Mouse (Mus musculus) right cerebral cortex, postnatal 4 days (tissue): Measurements from ENCODE around the gene Klhl2.
A peak's percentile ranks its signal among the peaks of the same experiment; 100 is the strongest.

Experiments used
- DNase-seq: peaks from one replicate; pipeline ENCODE4 v3.0.0-alpha.2; 2022

Gene Klhl2

DNA sequence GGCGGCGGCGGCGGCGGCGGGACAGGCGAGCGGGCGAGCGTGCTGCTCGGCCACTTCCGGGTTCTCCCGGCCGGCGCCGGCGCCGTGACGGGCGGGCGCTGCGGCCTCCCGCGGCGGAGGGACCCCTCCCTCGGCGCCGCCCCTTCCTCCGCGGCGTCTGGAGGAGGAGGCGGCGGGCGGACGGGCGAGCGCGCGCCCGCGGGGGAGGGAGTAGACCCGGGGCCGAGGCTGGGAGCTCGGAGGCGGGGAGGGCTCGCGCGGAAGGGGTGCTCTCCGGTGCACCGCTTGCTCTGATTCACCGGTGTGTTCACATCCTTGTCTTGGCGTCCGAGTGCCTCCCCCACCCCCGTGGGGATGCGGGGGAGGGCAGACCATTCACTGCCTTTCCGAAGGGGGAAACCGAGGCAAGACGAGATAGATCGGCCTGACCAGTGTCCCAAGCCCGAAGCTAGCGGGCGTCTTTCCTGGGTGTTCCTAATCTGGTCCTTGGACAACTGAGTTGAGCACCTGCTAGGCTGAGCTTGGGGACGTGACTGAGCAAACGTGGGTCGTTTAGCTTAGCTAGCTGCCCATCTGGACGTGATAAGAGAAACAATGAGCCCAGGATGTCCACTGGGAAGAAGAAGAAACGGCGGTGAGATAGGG lies at the start of gene Klhl2:
Klhl2 (minus strand) TSS at position 121 of the 645 bp plus-strand sequence.
- peak; percentile 77 for DNase-seq

DNA sequence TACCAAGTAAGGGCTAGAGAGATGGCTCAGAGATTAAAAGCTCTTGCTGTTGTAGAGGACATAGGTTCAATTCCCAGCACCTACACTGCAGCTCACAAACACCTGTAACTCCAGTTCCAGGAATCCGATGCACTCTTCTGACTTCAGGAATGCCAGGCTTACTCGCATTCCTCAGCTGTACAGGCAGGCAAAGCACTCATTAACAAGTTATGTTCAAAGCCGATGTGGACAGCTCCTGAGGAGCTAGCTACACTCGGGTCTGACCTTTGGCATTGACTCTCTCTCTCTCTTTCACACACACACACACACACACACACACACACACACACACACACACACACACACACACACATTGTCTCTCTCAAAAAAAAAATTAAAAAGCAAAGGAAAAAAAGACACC lies 48.9 kb upstream of the Klhl2 start:
- DNase-seq, result no peak

DNA sequence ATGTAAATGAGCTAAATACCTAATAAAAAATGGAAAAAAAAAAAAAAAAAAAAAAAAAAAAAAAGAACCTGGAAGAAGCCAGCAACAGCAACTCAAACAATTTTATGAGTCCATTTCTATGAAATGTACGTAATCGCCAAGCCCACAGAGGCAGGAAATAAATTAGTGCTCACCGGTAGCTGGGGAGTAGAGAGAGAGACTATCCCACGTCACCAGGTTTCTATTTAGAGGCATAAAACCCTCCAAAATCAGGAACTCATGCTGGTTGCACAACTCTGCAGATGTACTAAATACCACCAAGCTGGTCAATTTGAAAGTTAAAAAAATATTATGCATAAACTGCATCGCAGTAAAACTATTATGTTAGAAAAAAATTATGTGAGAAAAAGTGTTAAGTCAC lies 46.9 kb upstream of the Klhl2 start:
- DNase-seq, result no peak

DNA sequence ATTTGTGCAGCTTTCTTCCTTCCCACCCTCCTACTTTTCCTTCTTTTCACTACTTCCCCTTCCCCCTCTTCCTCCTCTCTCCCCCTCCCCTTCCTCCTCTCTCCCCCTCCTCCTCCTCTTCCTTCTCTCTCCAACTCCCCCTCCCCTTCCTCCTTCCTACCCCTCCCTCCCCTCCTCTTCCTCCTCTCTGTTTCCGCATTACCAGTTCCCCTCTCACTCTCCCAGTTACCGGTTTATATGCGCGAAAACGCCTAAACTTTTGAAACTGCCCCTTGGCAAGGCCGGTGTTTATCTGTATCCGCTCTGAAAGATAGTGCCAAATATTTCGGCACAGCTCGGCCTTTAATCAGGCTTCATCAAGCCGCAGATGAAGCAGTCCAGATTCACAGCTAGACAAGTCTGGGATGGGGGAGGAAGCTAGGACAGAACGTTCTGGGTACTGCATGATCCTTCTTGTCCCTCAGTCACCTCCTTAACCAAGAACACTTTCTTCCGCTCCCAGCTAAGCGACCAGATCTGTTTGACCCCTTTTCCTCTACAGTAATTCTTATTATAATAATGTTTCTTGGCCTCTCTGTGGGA lies 30.9 kb upstream of the Klhl2 start:
- DNase-seq, result no peak

DNA sequence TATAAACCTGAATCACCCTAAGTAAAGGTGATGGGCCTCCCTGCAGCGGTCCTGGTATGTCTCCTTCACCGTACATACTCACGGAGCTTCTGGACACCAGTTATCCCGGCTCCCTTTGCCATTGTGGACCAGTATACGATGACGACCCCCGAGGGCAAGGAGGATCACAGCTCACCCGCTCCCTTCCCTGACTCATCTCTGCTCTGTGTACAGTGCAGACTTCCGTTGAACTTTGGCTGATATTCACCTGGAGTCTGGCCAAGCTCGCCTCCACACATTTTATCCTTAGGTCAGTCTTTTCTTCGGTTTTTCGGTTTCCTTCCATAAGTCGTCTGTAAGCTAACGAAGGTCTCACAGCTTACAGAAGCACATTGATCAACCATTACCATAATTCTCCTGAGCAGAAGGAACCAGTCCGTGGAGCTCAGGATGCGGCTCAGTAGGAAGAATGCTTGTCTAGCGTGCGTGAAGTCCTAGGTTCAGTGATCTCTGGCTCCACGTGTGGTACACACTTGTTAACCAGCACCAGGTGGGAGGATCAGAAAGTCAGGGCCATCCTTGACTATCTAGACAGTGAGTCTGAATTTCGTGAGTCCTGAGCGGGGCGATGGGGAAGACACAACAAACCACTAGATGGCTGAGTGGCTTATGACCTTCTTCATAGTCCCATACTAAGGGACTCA lies 28.0 kb upstream of the Klhl2 start:
- no peak for DNase-seq

DNA sequence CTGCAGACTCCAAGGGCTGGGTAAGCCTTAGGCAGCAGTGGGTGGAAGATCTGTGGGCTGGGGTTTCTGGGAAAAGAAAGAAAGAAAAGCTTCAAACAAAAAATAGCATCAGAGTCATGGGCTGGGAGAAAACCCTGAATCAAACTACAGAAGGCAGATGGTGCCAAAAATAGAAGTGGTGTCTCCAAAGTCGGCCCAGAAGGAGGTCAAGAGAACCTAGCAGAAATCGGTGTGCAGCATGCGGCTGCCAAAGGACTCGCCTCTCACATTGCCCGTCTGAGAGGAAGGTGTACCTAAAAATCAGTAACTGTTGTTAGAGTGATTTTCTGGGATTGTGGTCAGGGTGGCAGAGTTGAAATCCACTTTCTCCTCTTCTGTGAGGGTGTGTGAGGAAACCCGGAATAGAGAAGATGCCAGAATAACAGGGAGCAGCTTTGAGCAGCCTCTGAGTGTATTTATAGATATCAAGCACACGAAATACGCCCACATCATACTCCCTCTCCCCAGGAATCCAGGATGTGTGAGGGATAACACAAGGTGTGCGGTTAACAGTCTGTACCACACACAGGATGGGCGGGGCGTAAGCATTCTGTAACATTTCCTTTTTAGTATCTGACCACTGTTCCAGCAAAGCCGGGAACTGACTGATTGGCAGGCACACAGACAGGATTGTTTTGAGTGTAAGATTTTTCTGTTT lies 21.8 kb upstream of the Klhl2 start:
- no peak for DNase-seq

DNA sequence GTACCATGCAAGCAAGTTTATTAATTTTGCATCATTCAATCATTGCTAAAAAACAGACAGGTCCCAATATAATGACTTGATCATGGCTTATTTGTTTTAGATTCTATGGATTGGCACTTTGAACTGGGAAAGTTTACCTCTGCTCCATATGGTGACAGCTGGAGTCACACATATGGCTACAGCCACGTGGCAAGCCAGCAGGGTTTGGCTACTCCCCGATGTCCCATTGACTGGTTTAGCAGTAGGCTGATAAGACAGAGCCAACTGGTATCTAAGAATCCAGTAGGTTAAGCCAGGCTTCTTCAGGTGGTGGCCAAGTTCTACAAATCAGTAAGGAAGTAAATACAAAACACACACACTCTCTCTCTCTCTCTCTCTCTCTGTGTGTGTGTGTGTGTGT lies 20.4 kb upstream of the Klhl2 start:
- no peak for DNase-seq

DNA sequence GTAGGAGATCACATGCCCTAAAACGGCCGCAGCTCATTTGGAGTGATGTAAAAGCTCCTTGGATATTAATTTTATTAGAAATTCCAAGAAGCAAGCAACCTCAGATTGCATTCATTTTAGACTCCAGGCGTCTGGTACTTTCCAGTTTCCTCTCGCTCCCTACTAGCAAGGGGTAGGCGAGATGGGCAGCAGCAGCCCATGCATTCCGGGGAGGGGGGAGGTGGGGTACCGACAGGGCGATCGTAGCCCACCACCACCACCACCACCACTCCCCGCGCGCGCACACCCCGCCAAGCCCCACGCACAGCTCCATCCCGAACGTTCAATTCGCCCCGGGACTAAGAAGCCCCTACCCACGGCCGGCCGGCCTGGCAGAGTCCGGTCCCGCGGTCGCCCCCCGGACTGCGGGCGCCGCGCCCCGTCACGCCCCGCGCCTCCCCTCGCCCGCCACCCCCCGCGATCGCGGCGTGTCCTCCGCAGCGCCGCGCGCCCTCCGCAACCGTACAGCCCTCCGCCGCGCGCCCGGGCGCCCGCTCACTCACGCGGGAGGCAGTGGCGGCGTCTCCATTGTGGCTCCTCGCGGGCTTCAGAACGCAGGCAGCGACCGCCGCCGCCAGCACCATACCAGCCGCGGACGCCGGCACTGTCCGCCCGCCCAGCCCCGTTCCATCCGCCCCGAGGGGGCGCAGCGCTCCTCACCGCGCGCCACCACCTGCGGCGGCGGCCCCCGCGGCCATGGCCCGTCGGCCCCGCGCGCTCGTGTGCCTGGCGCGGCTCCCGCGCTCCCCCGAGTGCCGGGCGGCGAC lies 523 bp downstream of the Klhl2 start:
- DNase-seq, result peak; percentile 62

DNA sequence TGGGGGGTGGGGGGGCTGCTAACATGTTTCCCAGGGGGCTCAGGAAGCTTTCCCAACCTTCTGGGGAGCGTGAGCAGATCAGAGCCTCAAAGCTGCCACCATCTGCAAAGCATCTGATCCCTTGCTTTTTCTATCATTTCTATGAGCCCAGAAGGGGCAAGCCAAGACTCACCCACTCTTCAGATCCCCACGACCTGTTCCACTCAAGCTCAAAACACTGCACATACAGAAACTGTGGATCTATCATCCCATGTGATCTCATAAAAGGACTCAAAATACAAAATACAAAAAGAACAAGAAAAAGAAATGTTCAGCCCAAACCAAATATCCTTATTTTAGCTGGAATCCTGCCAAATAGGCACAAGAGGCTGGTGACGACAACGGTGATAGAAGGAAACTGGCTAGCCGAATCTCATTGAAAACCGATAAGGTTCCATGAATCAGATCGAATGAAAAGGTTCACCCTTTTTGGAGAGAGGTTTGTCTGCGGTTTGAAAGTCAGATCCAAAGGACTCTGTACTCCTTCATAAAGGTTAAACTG lies 1.5 kb downstream of the Klhl2 start:
- no peak for DNase-seq

DNA sequence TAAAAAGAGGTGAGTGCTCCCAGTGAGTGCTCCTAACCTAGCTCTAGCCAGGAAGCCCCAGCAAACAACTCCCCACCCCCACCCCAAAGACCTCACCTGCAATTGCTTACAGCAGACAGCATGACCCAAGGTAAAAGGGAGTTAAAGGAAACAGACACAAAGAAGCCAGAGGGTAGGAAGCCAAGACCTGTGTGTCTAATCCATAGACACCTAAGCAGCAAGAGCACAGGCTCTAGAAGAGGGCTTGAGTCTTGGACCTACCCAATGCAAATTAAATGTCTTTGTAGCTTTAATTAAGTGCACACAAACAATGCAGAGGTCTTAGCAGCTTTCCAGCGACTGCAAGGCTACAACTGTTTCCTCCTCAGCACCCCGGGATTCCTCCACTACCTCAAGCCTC lies 2.2 kb downstream of the Klhl2 start:
- DNase-seq, result no peak

DNA sequence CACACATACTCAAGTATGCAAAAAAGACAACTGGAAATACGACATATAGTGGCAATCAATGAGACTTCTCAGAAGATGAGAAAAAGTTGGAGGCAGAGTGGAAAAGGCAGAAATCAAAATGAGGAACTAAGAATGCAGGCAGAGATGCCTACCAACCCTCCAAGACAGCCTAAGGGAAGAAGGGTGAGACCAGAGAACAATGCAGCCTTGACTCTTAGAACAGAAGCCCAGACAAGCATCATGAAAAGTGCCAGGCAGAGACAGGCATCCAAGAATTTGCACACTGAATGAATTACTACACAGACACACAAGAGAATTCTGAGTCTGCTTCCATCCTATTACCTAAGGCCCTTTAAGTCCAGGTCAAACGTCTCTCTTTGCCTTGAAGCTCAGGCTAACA lies 2.6 kb downstream of the Klhl2 start:
- DNase-seq, result no peak

DNA sequence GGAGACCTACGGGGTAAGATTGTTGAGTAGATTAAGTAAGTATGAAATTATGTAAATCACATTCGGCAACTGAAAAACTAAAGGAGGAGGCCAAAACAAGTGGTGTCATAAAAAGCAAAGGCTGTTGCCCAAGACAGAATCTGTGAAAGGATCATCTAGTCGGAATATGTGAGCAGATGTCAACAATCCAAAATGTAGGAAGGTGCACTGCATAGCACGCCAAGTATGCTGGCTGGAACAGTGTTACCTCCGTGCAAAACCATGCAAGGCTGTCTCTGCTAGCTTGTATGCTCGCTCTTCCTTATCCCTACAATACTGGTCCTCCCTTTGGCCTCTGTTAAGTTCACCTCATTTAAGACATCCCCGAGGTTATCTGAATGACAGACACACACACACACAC lies 4.5 kb downstream of the Klhl2 start:
- no peak for DNase-seq

DNA sequence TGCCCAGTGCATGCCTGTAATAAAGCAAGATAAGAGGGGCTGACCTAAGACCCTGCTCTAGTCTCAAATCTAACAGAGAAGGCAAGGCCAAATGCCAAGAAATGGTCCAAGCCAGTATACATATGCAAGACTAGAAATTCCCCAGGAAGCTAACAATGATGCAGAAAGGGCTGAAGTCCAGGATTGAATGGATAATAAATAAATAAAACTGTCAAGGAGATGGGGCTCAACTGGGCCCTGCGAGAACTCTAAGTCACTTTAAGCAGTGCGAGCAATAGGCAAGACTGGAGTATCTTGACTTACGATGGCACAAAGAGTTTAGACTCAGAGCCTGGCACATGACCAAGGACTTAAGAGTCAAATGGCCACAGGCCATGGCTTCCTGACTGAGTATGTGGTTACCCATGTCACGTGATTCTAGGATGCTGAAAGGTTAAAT lies 5.8 kb downstream of the Klhl2 start:
- DNase-seq, result no peak

DNA sequence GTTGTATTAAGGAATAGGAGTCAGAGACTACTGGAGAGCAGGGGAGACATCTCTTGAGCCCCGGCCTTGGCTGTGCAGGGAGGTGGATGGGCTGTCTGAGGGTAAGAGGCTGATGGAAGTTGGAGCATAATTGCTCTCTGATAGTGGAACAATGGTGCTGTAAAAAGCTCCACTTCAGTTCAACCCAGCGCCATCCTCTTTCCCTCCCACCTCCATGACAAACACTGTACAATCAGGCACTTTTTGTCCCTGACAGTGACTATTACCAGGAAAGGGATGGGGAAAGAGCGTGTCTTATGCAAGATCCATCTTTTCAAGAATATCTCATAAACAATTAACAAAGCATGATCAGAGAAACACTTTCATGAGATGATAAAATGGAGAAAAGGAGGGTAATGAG lies 6.6 kb downstream of the Klhl2 start:
- no peak for DNase-seq

DNA sequence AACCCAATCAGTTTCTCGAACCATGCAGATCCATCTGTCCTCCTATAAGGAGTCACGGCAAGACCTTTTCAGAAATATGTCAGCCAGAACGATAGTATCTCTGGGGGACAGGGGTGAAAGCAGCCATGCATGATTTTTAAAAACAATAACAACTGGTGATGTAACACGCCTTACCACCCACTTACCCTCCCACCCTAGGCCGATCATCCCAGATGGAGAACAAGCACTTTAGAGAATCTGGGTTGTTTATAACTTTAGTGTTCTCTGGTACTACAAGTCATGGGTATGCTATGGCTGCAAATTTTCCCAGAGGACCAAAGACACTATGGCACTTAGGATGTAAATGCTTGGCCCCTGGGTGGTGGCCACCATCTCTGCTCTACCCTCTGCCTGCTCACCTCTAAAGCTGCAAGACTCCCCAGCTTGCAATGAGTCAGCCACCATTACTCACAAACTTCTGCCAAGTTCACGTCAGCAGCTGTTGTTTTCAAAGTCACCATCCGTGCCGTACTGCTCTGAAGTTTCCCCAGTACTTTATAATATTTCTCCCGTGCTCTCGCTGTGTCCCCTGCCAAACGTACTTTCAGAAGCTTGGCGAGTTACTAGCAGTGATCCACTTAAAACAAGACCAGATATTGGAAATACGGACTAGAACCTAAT lies 7.9 kb downstream of the Klhl2 start:
- no peak for DNase-seq

DNA sequence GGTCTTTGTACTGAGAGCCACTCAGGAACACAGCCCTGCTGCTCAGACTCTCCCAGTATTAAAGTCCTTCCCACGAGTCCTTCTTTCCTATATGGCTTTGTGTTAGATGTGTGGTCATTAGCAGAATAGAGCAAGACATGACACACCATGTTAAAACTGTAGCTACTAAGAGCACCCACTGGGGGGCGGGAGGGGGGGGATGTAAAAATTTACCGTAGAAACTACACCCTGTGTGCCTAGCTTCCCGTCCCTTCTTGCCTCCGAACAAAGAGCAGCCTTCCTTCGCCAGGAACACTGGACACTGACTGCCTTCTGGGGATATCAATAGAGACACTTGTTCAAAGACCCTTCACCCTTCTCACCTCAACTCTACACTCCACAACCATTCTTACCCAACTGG lies 10.2 kb downstream of the Klhl2 start:
- no peak for DNase-seq

DNA sequence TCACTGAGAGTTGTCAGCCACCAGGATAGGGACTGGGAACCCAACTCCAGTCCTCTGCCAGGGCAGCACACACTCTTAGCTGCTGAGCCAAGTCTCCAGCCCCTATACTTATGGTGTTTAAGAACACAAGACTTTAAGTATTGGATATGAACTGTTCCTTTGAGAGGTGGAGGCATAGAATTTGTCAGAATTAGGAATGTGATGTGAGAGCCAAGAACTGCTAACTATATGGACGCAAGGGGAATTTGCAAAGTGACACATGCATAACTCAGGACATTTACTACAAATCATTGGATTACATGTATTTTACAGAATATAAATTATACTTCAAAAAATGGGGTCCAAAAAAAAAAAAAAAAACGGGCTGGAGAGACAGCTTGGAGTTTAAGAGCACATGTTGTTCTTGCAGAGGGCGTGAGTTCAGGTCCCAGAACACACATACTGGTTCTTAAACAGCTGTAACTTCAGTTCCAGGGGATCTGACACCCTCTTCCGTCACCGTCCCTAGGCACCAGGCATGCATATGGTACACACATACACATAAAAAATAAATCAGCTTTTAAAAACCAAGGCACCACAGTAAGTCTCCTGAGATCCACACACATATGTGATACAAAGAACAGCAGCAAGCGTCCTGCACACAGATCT lies 14.2 kb downstream of the Klhl2 start:
- no peak for DNase-seq

DNA sequence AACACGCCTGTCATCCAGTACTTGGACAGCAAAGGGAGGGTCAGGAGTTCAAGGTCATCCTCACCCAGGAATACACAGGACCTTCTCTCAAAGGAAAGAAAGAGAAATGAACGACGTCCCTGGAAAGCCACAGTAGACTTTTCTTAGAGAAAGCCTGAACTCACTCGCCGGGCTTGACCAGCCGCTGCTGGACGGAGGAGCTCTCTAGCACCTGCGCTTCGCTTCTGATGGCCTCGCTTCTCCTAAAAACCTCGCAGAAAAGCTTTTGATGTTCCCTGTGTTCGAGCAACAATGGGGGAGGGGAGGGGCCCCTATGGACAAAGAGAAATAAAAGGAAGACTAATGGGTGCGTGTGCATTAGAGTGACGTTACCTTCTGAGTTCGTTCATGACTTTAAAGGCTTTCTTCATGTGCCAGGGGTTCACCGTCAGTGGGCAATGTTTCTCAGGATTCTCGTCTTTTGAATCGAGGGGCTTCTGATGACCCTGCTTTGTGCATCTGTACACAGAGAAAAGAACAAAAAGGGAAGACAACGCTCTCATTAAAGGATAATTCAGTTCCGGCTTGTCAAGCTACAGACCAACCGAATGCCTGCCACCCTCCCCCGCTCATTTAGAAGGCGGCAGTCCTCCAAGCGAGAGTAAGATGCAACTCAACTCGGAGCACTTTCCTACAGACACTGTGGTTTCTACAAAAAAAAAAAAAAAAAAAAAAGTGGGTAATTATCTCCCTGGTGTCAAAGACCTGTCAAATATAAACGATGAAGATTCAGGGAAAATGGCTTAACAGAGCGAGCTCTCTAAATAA lies 15.5 kb downstream of the Klhl2 start:
- DNase-seq, result no peak

DNA sequence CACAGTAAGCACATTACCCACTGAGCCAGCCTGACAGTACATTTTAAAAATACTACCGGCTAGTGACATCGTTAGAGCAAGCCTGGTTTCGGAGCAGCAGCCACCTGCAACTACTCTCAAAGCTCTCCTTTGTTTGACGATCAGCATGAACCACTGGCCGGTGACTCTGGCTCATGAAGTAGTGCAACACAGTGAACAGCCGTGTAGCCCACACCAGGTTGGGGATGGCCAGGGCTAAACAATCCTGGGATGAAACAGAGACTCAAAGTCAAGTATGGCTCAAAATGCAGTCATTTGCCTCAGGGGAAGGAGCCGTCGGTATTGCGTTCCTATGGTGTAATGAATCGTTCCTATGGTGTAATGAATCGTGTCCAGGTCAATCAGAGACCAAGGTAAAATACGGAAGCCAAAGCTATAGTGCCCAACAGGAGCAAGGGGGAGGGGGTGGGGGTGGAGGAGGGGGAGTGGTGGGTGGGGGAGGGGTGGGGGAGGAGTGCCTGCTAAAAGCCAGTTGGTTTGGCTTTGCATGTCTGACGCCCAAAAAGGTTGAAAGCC lies 17.2 kb downstream of the Klhl2 start:
- no peak for DNase-seq

DNA sequence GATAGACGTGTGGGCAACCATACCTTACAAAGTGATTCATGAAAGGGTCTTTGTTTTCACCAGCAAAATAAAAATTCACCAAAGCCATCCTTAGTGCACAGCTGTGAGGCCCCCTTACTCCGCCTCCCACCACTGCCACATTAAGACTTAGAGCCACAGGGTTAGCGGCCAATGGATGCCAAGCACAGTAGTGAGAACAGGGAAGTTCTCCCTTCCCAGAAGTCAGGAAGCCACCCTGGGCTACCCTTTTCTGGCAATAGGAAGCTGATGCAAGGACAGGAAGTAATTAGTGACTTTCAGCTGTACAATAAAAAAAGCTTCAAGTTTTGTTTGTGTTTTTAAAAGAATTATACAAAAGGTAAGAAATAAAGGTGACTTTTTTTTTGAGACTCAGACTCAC lies 18.2 kb downstream of the Klhl2 start:
- DNase-seq, result no peak
